8 mouse cellular contexts compared by ENCODE assay signal in genomic region chr9:44417156-44417891, GRCm38 (mm10). TPM values are rescaled to one million over a fixed set of nuclear protein-coding genes. Genes with fewer than 3 reads are reported as not detected.
DNase-seq lines count a peak whose midpoint lies in the region; ATAC-seq lines count a peak whose summit lies in the region.

No protein-coding gene starts in this region.

- no peaks in the 10 kb centered on the region for H3K27me3 ChIP-seq in kidney, embryonic 16.5 days (ENCODE audit: insufficient read depth, low read length)
- H3K27me3 ChIP-seq in hindbrain, embryonic 11.5 days (ENCODE audit: control insufficient read depth, insufficient read depth, low read length), result no peaks in the 10 kb centered on the region
- H3K27me3 ChIP-seq in midbrain, embryonic 11.5 days (ENCODE audit: control insufficient read depth, insufficient read depth, low read length), result no peaks in the 10 kb centered on the region

- WGBS in kidney, embryonic 16.5 days, result 6% methylated on average over 26 of the region's 26 CpGs
- WGBS in hindbrain, embryonic 11.5 days, result 7% methylated on average over 26 of the region's 26 CpGs
- WGBS in midbrain, embryonic 11.5 days, result 8% methylated on average over 26 of the region's 26 CpGs

- peak overlapping the region; percentile 87 for H3K4me3 ChIP-seq in kidney, embryonic 16.5 days (ENCODE audit: low read length)
- H3K4me3 ChIP-seq in brown adipose tissue, adult 24 weeks (ENCODE audit: insufficient read depth, low read depth, low read length), result peak overlapping the region; percentile 84
- H3K4me3 ChIP-seq in hindbrain, embryonic 11.5 days (ENCODE audit: low read depth, low read length), result peak overlapping the region; percentile 70
- H3K4me3 ChIP-seq in midbrain, embryonic 11.5 days (ENCODE audit: low read depth, low read length), result peak overlapping the region; percentile 77

- no peaks in the 10 kb centered on the region for H3K9me3 ChIP-seq in kidney, embryonic 16.5 days (ENCODE audit: low read length)
- no peaks in the 10 kb centered on the region for H3K9me3 ChIP-seq in hindbrain, embryonic 11.5 days (ENCODE audit: control insufficient read depth, low read length)
- no peaks in the 10 kb centered on the region for H3K9me3 ChIP-seq in midbrain, embryonic 11.5 days (ENCODE audit: control insufficient read depth, low read length)

- peak; percentile 78 for ATAC-seq in kidney, embryonic 16.5 days (ENCODE audit: low FRiP score, low TSS enrichment)
- peak; percentile 73 for ATAC-seq in hindbrain, embryonic 11.5 days (ENCODE audit: low FRiP score)
- ATAC-seq in midbrain, embryonic 11.5 days (ENCODE audit: low FRiP score), result no peak; the same call in 1 of the 2 replicates

- peaks cover 13% of the 10 kb centered on the region; the same call in 1 of the 2 replicates for H3K36me3 ChIP-seq in kidney, embryonic 16.5 days (ENCODE audit: insufficient read depth, low read length)
- peaks cover 2% of the 10 kb centered on the region; the same call in 1 of the 2 replicates for H3K36me3 ChIP-seq in hindbrain, embryonic 11.5 days (ENCODE audit: control insufficient read depth, insufficient read depth, low read length)
- peaks cover 3% of the 10 kb centered on the region; the same call in 1 of the 2 replicates for H3K36me3 ChIP-seq in midbrain, embryonic 11.5 days (ENCODE audit: control insufficient read depth, insufficient read depth, low read length)

- H3K4me1 ChIP-seq in kidney, embryonic 16.5 days (ENCODE audit: insufficient read depth, low read length), result peaks cover 6% of the 10 kb centered on the region
- H3K4me1 ChIP-seq in brown adipose tissue, adult 24 weeks (ENCODE audit: control insufficient read depth, insufficient read depth, insufficient read length, low read length), result no peaks in the 10 kb centered on the region
- H3K4me1 ChIP-seq in hindbrain, embryonic 11.5 days (replicated peaks; ENCODE audit: control insufficient read depth, insufficient read depth, low read length), result no peaks in the 10 kb centered on the region
- peaks cover 8% of the 10 kb centered on the region for H3K4me1 ChIP-seq in midbrain, embryonic 11.5 days (ENCODE audit: control insufficient read depth, insufficient read depth, low read length)

- H3K4me2 ChIP-seq in kidney, embryonic 16.5 days (replicated peaks; ENCODE audit: low read depth, low read length), result peak overlapping the region; percentile 87
- H3K4me2 ChIP-seq in hindbrain, embryonic 11.5 days (replicated peaks; ENCODE audit: low read depth, low read length), result peak overlapping the region; percentile 69
- H3K4me2 ChIP-seq in midbrain, embryonic 11.5 days, result peak overlapping the region; percentile 67

- DNase-seq in kidney, postnatal 25 days, result no peak
- peak; percentile 25 for DNase-seq in hindbrain, embryonic 11.5 days (ENCODE audit: low spot score)
- peak; percentile 79 for DNase-seq in midbrain, embryonic 11.5 days (ENCODE audit: low spot score, missing footprints)
- no peak for DNase-seq in adipocyte (ENCODE audit: low spot score)
- DNase-seq in cerebellum, adult 11-12 months, result no peak
- no peak for DNase-seq in cerebellum, postnatal 36 days

- peak overlapping the region; percentile 63 for H3K27ac ChIP-seq in kidney, embryonic 16.5 days (ENCODE audit: low read length)
- peak overlapping the region; percentile 18; the same call in 1 of the 2 replicates for H3K27ac ChIP-seq in brown adipose tissue, adult 24 weeks (replicated peaks; ENCODE audit: low read depth, low read length)
- H3K27ac ChIP-seq in hindbrain, embryonic 11.5 days (ENCODE audit: low read depth, low read length), result 0 out of 2 replicates have a peak overlapping the region, but pooled peaks have one; percentile 39
- no peak overlapping the region for H3K27ac ChIP-seq in midbrain, embryonic 11.5 days (ENCODE audit: low read depth, low read length)

- peak overlapping the region; percentile 86 for H3K9ac ChIP-seq in kidney, embryonic 16.5 days (replicated peaks; ENCODE audit: low read length)
- peak overlapping the region; percentile 70 for H3K9ac ChIP-seq in hindbrain, embryonic 11.5 days (ENCODE audit: low read depth, low read length)
- peak overlapping the region; percentile 80 for H3K9ac ChIP-seq in midbrain, embryonic 11.5 days (ENCODE audit: low read length)

RNA-seq across cellular contexts. Expression of gene Ccdc84, which starts 1.0 kb away (rescaled TPM):
- polyA plus RNA-seq in kidney, embryonic 16.5 days (2015; fragmentation: Nextera tagmentation; extraction: Ambion mirVana), result 26.0 and 31.6 TPM in 2 replicates
- 7.3 and 11.1 TPM in 2 replicates for polyA plus RNA-seq in brown adipose tissue, adult 24 weeks (2012; ENCODE audit: insufficient read depth, insufficient read length, missing spikeins)
- polyA plus RNA-seq in hindbrain, embryonic 11.5 days (2014; fragmentation: Nextera tagmentation; extraction: Ambion mirVana), result 21.7 and 22.0 TPM in 2 replicates
- polyA plus RNA-seq in midbrain, embryonic 11.5 days (2014; fragmentation: Nextera tagmentation; extraction: Ambion mirVana), result 24.2 and 31.9 TPM in 2 replicates

RNA-seq across cellular contexts. Expression of gene Trappc4, which starts 9.9 kb away (rescaled TPM):
- 138 TPM in 2 replicates for polyA plus RNA-seq in kidney, embryonic 16.5 days (2015; fragmentation: Nextera tagmentation; extraction: Ambion mirVana)
- 112 and 145 TPM in 2 replicates for polyA plus RNA-seq in brown adipose tissue, adult 24 weeks (2012; ENCODE audit: insufficient read depth, insufficient read length, missing spikeins)
- polyA plus RNA-seq in hindbrain, embryonic 11.5 days (2014; fragmentation: Nextera tagmentation; extraction: Ambion mirVana), result 255 and 264 TPM in 2 replicates
- 225 and 239 TPM in 2 replicates for polyA plus RNA-seq in midbrain, embryonic 11.5 days (2014; fragmentation: Nextera tagmentation; extraction: Ambion mirVana)

RNA-seq across cellular contexts. Expression of gene Rps25, which starts 10.4 kb away (rescaled TPM):
- polyA plus RNA-seq in kidney, embryonic 16.5 days (2015; fragmentation: Nextera tagmentation; extraction: Ambion mirVana), result 1,444 and 1,489 TPM in 2 replicates
- 1,821 and 1,946 TPM in 2 replicates for polyA plus RNA-seq in brown adipose tissue, adult 24 weeks (2012; ENCODE audit: insufficient read depth, insufficient read length, missing spikeins)
- polyA plus RNA-seq in hindbrain, embryonic 11.5 days (2014; fragmentation: Nextera tagmentation; extraction: Ambion mirVana), result 1,535 and 1,670 TPM in 2 replicates
- polyA plus RNA-seq in midbrain, embryonic 11.5 days (2014; fragmentation: Nextera tagmentation; extraction: Ambion mirVana), result 1,710 and 1,826 TPM in 2 replicates

RNA-seq across cellular contexts. Expression of gene Slc37a4, which starts 20.7 kb away (rescaled TPM):
- 67.3 and 74.4 TPM in 2 replicates for polyA plus RNA-seq in kidney, embryonic 16.5 days (2015; fragmentation: Nextera tagmentation; extraction: Ambion mirVana)
- 19.2 and 21.2 TPM in 2 replicates for polyA plus RNA-seq in brown adipose tissue, adult 24 weeks (2012; ENCODE audit: insufficient read depth, insufficient read length, missing spikeins)
- polyA plus RNA-seq in hindbrain, embryonic 11.5 days (2014; fragmentation: Nextera tagmentation; extraction: Ambion mirVana), result 27.9 and 31.5 TPM in 2 replicates
- 20.8 and 21.1 TPM in 2 replicates for polyA plus RNA-seq in midbrain, embryonic 11.5 days (2014; fragmentation: Nextera tagmentation; extraction: Ambion mirVana)

RNA-seq across cellular contexts. Expression of gene Foxr1, which starts 23.6 kb away (rescaled TPM):
- polyA plus RNA-seq in kidney, embryonic 16.5 days (2015; fragmentation: Nextera tagmentation; extraction: Ambion mirVana), result not detected in 2 replicates
- polyA plus RNA-seq in brown adipose tissue, adult 24 weeks (2012; ENCODE audit: insufficient read depth, insufficient read length, missing spikeins), result not detected in 2 replicates
- not detected in 2 replicates for polyA plus RNA-seq in hindbrain, embryonic 11.5 days (2014; fragmentation: Nextera tagmentation; extraction: Ambion mirVana)
- not detected in 2 replicates for polyA plus RNA-seq in midbrain, embryonic 11.5 days (2014; fragmentation: Nextera tagmentation; extraction: Ambion mirVana)

Comparison
In these comparisons a context has a peak if more than half of its experiments do, and no peak if none do; other contexts are left out.
1. DNase-seq: peak in hindbrain, embryonic 11.5 days (single experiment) and midbrain, embryonic 11.5 days (single experiment); none in kidney, postnatal 25 days (0 of 2), adipocyte (single experiment), cerebellum, adult 11-12 months (single experiment) and cerebellum, postnatal 36 days (0 of 2).
2. Peak in every context shown above with its lines, with median percentiles within 50 percentile points of each other: H3K4me2 ChIP-seq, H3K4me3 ChIP-seq and H3K9ac ChIP-seq.